Mouse (Mus musculus) hindbrain, embryonic 12.5 days (tissue): Measurements from ENCODE around the gene Sox30. TPM values are rescaled to one million over a fixed set of nuclear protein-coding genes. Genes with fewer than 3 reads are reported as not detected.

Experiments
- ATAC-seq: fragments of 200-750 bp; cut with Nextera tagmentation; 2 replicates; pipeline ENCODE4 v1.8.0; 2017; ENCODE audit warnings: moderate TSS enrichment; ENCODE audit not compliant: low FRiP score
- H3K27ac ChIP-seq: fragments of 300-500 bp; sonication (generic); 2 replicates; pipeline ENCODE4 v1.5.1; 2016; ENCODE audit warnings: mild to moderate bottlenecking
- H3K27me3 ChIP-seq: fragments of 300-500 bp; sonication (generic); 2 replicates; pipeline ENCODE4 v1.6.1; 2016; ENCODE audit warnings: mild to moderate bottlenecking
- H3K36me3 ChIP-seq: fragments of 300-500 bp; sonication (generic); 2 replicates; pipeline ENCODE4 v1.6.1; 2016; ENCODE audit warnings: mild to moderate bottlenecking
- H3K4me1 ChIP-seq: fragments of 300-500 bp; sonication (generic); 2 replicates; pipeline ENCODE4 v1.6.1; 2016
- H3K4me2 ChIP-seq: fragments of 300-500 bp; sonication (generic); replicated peaks from 2 replicates; pipeline ENCODE4 v1.6.1; 2016; ENCODE audit warnings: mild to moderate bottlenecking
- H3K4me3 ChIP-seq: fragments of 300-500 bp; sonication (generic); 2 replicates; pipeline ENCODE4 v1.5.1; 2016; ENCODE audit warnings: mild to moderate bottlenecking
- H3K9ac ChIP-seq: fragments of 300-500 bp; sonication (generic); 2 replicates; pipeline ENCODE4 v1.6.1; 2016; ENCODE audit warnings: mild to moderate bottlenecking, moderate library complexity
- H3K9me3 ChIP-seq: fragments of 300-500 bp; sonication (generic); replicated peaks from 2 replicates; pipeline ENCODE4 v1.6.1; 2016; ENCODE audit warnings: mild to moderate bottlenecking
- WGBS: fragments of 180-500 bp; shearing (Covaris S2); methylation state at CpG from one replicate; pipeline ENCODE4 v1.1.7; 2016; 5-methylcytosine and 5-hydroxymethylcytosine counted together
- polyA plus RNA-seq: library from polyadenylated mRNA; unstranded; fragments of >200 nt; fragmentation: Nextera tagmentation; extraction: Ambion mirVana; gene quantifications from 2 replicates; pipeline ENCODE4 v1.2.1, GENCODE M21; 2016

Sox30 gene
- polyA plus RNA-seq, 1 experiment from 2014 or later, result 0.25 TPM

DNA sequence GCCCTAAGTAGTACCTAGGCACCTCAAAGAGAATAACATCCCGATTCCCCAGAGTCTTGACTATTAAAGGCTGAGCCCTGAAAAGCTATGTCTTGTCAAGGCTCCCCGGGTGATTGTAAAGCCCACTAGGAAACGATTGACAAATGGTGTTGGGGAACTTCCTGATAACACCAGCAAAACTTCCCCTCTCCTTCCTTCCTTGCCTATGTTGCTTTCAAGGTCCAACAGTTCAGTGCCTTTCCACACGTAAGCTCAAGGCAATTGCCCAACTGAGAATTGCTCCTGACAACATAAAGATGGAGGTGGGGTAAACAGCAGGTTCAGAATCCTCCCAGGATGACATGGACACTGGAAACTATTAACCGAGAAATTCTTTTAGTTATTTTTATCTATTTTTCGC is 42.9 kb downstream of the Sox30 start:
- no peak overlapping the region for H3K4me3 ChIP-seq
- H3K9ac ChIP-seq, result no peak overlapping the region
- H3K36me3 ChIP-seq, result no peaks in the 10 kb centered on the region
- no peaks in the 10 kb centered on the region for H3K9me3 ChIP-seq
- WGBS, result 83% methylated on average over 6 of the region's 6 CpGs
- no peak overlapping the region for H3K4me2 ChIP-seq
- no peak for ATAC-seq
- no peaks in the 10 kb centered on the region; the same call in 1 of the 2 replicates for H3K4me1 ChIP-seq
- no peaks in the 10 kb centered on the region for H3K27me3 ChIP-seq
- no peak overlapping the region for H3K27ac ChIP-seq

DNA sequence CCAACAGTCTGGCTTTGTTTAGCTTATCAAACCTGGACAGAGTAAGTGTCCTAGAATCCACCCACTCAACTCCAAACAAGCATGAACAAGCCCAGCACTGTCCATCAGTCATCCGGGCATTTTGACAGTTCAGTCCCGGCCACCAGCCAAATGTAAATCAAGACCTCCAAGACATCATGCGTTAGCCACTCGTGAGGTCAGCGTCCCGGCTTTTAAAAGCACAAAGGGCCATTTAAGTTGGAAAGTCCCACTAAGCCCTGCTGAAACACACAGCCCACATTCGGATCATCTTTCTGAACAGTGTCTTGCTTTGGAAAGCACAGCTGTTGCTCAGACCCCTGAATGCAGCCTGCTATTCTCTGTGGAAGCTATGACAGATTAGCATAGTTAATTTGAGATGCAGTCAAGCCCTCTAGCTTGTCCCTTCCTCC is 45.9 kb downstream of the Sox30 start:
- 34% methylated on average over 7 of the region's 7 CpGs for WGBS
- H3K4me2 ChIP-seq, result no peak overlapping the region
- no peak overlapping the region for H3K4me3 ChIP-seq
- no peak for ATAC-seq
- H3K27me3 ChIP-seq, result no peaks in the 10 kb centered on the region
- H3K9me3 ChIP-seq, result no peaks in the 10 kb centered on the region
- no peak overlapping the region for H3K27ac ChIP-seq
- no peaks in the 10 kb centered on the region for H3K36me3 ChIP-seq
- H3K4me1 ChIP-seq, result no peaks in the 10 kb centered on the region; the same call in 1 of the 2 replicates
- H3K9ac ChIP-seq, result no peak overlapping the region

DNA sequence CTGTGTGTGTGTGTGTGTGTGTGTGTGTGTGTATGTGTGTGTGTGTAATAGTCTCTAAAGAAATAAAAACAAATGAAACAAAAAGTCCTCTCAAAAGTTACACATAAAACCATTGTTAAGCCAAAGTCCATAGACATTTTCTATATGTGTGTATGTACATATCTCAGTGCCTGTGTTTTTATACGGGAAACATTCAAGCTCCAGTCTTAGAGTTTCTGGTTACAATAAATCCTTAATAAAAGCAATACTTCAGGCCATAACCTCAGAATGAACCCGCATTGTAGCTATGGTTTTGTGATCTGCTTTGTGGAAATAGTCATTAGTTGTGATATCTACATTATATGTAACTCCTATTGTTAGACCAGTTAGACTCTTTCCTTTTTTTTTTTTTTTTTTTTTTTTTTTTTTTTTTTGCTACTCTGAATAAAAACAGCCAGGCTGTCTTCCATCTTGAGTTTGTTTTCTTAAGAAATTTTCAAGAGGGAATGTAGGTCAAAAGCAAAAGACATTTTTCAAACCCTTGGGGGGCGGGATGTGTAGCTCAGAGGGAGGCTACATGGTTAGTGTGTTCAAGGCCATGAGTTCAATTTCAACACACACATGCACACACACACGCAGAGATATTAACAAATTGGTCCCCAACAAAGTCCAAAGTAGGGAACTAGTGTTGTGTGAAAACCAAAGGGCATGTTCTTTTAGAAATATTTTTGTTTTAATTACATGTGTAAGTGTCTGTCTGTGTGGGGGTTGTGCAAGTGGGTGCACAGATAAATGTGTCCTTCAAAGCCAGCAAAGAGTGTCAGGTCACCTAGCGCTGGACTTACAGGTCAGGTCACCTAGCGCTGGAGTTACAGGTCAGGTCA is 48.1 kb downstream of the Sox30 start:
- no peak overlapping the region for H3K4me2 ChIP-seq
- H3K4me1 ChIP-seq, result no peaks in the 10 kb centered on the region; the same call in 1 of the 2 replicates
- H3K27me3 ChIP-seq, result no peaks in the 10 kb centered on the region
- ATAC-seq, result no peak
- no peak overlapping the region for H3K9ac ChIP-seq
- H3K36me3 ChIP-seq, result no peaks in the 10 kb centered on the region
- no peaks in the 10 kb centered on the region for H3K9me3 ChIP-seq
- H3K27ac ChIP-seq, result no peak overlapping the region
- WGBS, result 82% methylated on average over 6 of the region's 6 CpGs
- H3K4me3 ChIP-seq, result no peak overlapping the region

DNA sequence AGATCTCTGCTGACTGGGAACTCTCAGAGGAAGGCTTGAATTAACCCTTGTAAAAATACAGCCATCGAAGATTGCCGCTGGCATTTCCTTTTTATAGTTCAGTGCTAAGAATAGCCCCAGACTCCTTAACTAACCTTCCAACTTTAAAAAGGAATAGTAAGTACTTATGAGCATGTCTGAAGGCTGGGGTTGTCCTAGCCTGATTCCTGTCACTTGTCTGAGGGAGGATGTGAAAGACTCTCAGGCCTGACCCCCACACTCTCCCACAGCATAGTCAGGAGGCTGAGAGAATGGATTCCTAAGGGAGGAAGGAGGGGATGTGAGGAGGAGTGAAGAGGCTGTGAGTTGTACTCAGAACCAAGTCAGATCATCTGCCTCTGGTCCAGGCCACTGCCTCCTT is 49.4 kb downstream of the Sox30 start:
- WGBS, result 80% methylated on average over 2 of the region's 2 CpGs

DNA sequence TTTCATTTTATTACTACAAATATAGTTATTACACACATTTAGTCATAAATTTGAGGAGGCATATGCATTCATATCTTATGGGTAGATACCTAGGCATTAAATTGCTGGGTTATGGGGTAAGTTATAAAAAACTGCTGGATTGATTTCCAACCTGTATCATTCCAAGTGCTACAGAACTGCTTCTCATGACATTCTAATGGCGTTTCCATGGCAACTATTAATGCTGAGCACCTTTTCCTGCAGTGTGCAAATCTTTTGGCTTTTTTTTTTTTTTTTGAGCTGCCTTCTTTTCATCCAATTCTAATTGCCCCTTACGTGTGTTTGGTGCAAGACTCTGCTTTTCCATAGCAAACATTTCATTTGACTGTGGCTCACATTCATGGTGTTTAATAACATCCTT is 49.9 kb downstream of the Sox30 start:
- Histone ChIP-seq H3K9me3 (no peaks in the 10 kb centered on the region), H3K9ac (no peak overlapping the region), H3K27me3 (no peaks in the 10 kb centered on the region), H3K4me2 (no peak overlapping the region), H3K36me3 (no peaks in the 10 kb centered on the region), H3K27ac (no peak overlapping the region), H3K4me3 (no peak overlapping the region), H3K4me1 (no peaks in the 10 kb centered on the region; the same call in 1 of the 2 replicates)
- WGBS, result 65% methylated on average over 2 of the region's 2 CpGs
- no peak for ATAC-seq

More for the DNA sequence above, 49.4 kb downstream of the Sox30 start:
- H3K4me3 ChIP-seq, result no peak overlapping the region
- H3K27me3 ChIP-seq, result no peaks in the 10 kb centered on the region
- ATAC-seq, result no peak
- no peaks in the 10 kb centered on the region; the same call in 1 of the 2 replicates for H3K4me1 ChIP-seq
- no peak overlapping the region for H3K9ac ChIP-seq
- H3K9me3 ChIP-seq, result no peaks in the 10 kb centered on the region
- H3K36me3 ChIP-seq, result no peaks in the 10 kb centered on the region
- no peak overlapping the region for H3K27ac ChIP-seq
- H3K4me2 ChIP-seq, result no peak overlapping the region

DNA sequence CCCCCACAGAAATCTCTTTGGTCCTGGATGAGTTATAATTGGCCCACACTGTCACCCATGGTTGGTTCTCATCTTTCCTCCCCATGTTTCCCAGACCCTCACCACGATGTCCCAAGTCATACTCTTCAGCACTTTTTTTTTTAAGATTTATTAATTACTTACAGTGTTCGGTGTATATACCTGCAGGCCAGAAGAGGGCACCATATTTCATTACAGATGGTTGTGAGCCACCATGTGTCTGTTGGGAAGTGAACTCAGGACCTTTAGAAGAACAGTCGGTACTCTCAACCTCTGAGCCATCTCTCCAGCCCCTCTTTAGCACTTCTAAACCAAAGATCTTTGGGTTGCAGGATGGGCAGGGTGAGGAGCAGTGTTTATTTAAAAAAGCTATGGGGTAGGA is 51.4 kb downstream of the Sox30 start:
- no peaks in the 10 kb centered on the region for H3K9me3 ChIP-seq
- 65% methylated on average over 3 of the region's 3 CpGs for WGBS
- no peak overlapping the region for H3K9ac ChIP-seq
- ATAC-seq, result no peak
- no peaks in the 10 kb centered on the region for H3K36me3 ChIP-seq
- H3K27ac ChIP-seq, result no peak overlapping the region
- H3K4me2 ChIP-seq, result no peak overlapping the region
- H3K27me3 ChIP-seq, result no peaks in the 10 kb centered on the region
- H3K4me3 ChIP-seq, result no peak overlapping the region
- no peaks in the 10 kb centered on the region for H3K4me1 ChIP-seq

DNA sequence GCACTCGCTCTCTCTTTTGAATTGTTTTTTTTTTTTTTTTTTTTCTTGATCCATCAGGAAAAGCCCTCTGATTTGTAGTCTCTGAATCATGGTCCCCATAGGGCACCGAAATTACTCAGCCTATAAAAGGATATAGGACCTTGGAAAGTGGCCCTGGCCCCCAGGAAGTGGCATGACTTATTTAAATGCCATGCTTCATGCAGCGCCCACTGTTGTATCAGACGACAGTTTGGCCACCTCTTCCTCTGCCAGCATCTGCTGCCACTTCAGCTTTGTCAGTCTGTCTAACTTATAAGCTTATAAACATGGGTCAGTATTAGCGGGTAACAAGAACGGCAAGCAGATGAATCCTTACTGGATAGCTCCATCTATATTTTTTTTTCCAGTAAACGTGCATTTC is 52.8 kb downstream of the Sox30 start:
- Histone ChIP-seq H3K4me3 (no peak overlapping the region), H3K27me3 (no peaks in the 10 kb centered on the region), H3K9me3 (no peaks in the 10 kb centered on the region), H3K4me1 (no peaks in the 10 kb centered on the region), H3K9ac (no peak overlapping the region), H3K36me3 (no peaks in the 10 kb centered on the region), H3K27ac (no peak overlapping the region), H3K4me2 (no peak overlapping the region)
- no peak for ATAC-seq
- 89% methylated on average over 7 of the region's 7 CpGs for WGBS

DNA sequence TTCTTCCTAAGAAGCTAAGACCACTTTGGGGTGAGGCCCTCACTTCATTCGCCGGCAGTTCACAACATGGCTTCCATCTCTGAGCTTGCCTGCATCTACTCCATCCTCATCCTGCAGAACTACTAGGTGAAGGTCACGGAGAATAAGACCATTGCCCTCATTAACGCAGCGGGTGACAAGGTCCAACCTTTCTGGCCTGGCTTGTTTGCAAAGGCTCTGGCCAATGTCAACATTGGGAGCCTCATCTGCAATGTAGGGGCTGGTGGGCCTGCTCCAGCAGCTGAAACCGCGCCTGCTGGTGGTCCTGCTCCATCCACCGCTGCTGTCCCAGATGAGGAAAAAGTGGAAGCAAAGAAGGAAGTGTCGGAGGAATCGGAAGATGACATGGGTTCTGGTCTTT is 56.3 kb downstream of the Sox30 start:
- Histone ChIP-seq H3K27ac (no peak overlapping the region), H3K4me1 (0 out of 2 replicates have a peak, but pooled peaks cover 3% of the 10 kb centered on the region), H3K9ac (no peak overlapping the region), H3K27me3 (no peaks in the 10 kb centered on the region), H3K9me3 (no peaks in the 10 kb centered on the region), H3K4me2 (no peak overlapping the region), H3K4me3 (no peak overlapping the region), H3K36me3 (no peaks in the 10 kb centered on the region)
- no peak for ATAC-seq
- 95% methylated on average over 10 of the region's 10 CpGs for WGBS

DNA sequence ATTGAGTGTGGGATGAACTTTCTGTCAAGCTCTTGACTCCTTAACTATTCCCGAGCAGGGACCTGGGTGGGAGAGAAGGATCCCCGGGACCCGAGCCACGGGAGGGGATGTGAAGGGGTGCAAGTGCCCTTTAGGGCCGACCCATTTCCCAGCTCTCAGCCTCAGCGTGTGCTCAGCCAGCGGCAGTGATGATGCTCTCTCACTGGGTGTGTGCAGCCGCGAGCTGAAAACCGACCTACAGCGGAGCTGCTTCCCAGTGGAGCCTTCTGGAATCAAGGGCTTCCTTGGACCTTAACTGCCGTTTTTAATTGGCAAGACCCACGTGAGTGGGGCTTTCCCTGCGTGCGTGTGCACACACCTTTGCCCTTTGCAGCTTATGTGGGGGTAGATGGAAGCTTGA is 58.8 kb downstream of the Sox30 start:
- ATAC-seq, result no peak
- Histone ChIP-seq H3K4me2 (no peak overlapping the region), H3K4me1 (0 out of 2 replicates have a peak, but pooled peaks cover 3% of the 10 kb centered on the region), H3K4me3 (no peak overlapping the region), H3K27ac (no peak overlapping the region), H3K9ac (no peak overlapping the region), H3K36me3 (no peaks in the 10 kb centered on the region), H3K27me3 (no peaks in the 10 kb centered on the region), H3K9me3 (no peaks in the 10 kb centered on the region)
- WGBS, result 79% methylated on average over 15 of the region's 15 CpGs

DNA sequence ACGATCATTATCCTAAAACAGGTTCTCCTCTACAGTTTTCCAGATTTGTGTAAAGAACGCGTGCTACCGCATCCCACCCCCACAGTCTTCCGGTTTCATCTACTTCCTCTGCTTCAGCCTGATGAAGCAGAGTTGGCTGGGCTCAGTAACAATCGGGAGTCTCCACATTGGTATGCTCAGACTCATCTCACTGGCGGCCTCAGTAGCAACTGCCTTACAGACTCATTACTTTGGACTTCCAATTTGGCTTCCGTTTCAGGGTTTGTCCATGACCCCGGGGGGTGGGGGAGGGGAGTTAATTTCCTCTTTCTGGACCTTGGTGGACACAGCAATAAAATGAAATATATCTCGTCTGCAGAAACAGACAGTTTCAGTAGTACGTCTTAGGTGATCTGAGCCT is 59.2 kb downstream of the Sox30 start:
- no peak overlapping the region for H3K4me2 ChIP-seq
- WGBS, result 71% methylated on average over 11 of the region's 11 CpGs

DNA sequence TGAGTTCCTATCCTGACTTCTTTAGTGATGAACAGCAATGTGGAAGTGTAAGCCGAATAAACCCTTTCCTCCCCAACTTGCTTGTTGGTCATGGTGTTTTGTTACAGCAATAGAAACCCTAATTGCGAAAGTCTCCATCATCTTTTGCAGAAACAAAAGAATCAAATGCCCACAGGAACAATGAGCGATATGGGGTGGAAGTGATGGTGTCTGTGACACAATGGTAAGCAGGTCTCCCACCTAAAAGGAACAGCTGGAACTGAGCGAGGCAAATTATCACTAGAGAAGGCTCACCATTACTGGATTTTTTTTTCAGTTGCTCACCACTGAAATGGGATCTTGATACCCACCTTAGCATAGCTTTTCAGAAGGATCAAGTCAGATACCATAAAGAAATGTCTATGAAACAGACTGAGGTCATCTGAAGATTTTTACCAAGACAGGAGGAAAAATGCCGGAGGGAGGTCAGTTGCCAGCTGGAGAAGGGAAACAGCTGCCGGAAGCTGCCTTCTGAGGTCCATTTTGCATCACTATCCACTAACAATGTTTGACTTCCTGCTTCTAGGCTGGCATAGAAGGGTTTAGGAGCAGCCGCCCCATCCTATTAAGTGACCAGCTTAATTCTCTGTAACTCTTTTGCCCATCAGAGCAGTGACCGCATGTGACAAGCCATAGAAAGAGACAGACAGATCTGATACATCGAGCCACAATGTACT is 60.9 kb downstream of the Sox30 start:
- WGBS, result 82% methylated on average over 9 of the region's 9 CpGs
- H3K27ac ChIP-seq, result peak overlapping the region; percentile 12; the same call in 1 of the 2 replicates
- no peak overlapping the region for H3K4me2 ChIP-seq
- no peak for ATAC-seq
- H3K9me3 ChIP-seq, result no peaks in the 10 kb centered on the region
- no peak overlapping the region for H3K4me3 ChIP-seq
- H3K9ac ChIP-seq, result no peak overlapping the region
- H3K27me3 ChIP-seq, result no peaks in the 10 kb centered on the region
- H3K36me3 ChIP-seq, result no peaks in the 10 kb centered on the region
- H3K4me1 ChIP-seq, result 0 out of 2 replicates have a peak, but pooled peaks cover 3% of the 10 kb centered on the region

More for the DNA sequence above, 59.2 kb downstream of the Sox30 start:
- H3K9me3 ChIP-seq, result no peaks in the 10 kb centered on the region
- no peak for ATAC-seq
- H3K27me3 ChIP-seq, result no peaks in the 10 kb centered on the region
- no peak overlapping the region for H3K27ac ChIP-seq
- H3K9ac ChIP-seq, result no peak overlapping the region
- H3K36me3 ChIP-seq, result no peaks in the 10 kb centered on the region
- H3K4me1 ChIP-seq, result 0 out of 2 replicates have a peak, but pooled peaks cover 3% of the 10 kb centered on the region
- H3K4me3 ChIP-seq, result no peak overlapping the region

DNA sequence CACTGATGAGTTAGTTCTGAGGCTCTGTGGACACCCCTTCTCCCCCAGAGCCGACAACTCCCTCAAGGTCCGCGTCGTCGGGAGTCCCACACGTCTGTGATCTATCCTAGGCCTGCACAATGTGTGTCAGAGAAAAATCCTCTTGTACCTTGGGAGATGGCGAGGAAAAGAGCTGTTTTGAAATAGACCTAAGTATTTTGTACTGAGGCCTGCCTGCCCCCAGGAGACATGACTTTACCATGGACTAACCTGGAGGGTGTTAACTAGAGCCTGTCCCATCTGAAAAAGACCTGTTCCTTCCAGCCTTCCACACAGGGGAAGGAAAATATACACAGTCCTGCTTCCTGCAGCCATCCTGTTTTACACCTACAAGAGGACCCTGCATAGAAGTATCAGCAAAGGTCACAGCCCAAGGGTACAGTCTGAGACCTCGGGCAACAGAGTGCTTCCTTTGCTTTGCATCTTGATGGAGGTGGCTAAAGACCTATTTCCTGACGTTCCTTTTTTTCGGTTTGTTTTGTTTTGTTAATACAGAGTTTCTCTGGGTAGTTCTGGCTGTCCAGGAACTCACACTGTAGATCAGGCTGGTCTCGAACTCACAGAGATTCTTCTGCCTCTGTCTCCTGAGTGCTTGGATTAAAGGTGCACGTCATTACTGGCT is 61.6 kb downstream of the Sox30 start:
- 0 out of 2 replicates have a peak, but pooled peaks cover 3% of the 10 kb centered on the region for H3K4me1 ChIP-seq
- H3K36me3 ChIP-seq, result no peaks in the 10 kb centered on the region
- H3K27ac ChIP-seq, result peak overlapping the region; percentile 12; the same call in 1 of the 2 replicates
- 80% methylated on average over 12 of the region's 12 CpGs for WGBS
- no peak overlapping the region for H3K4me3 ChIP-seq
- no peaks in the 10 kb centered on the region for H3K9me3 ChIP-seq
- H3K4me2 ChIP-seq, result no peak overlapping the region
- no peaks in the 10 kb centered on the region for H3K27me3 ChIP-seq
- H3K9ac ChIP-seq, result no peak overlapping the region
- ATAC-seq, result no peak
